Mouse (Mus musculus) neural tube, embryonic 13.5 days (tissue): ENCODE measurements around the gene Cdh22. TPM values are rescaled to one million over a fixed set of nuclear protein-coding genes. Genes with fewer than 3 reads are reported as not detected.

Experiments
- ATAC-seq: fragments of 200-750 bp; cut with Nextera tagmentation; 2 replicates; pipeline ENCODE4 v1.8.0; 2017; ENCODE audit warnings: low read depth, mild to moderate bottlenecking, moderate TSS enrichment, moderate library complexity
- H3K27ac ChIP-seq: fragments of 300-500 bp; sonication (generic); replicated peaks from 2 replicates; pipeline ENCODE4 v1.5.1; 2015; ENCODE audit warnings: moderate library complexity, mild to moderate bottlenecking, inconsistent platforms
- H3K27me3 ChIP-seq: fragments of 300-500 bp; sonication (generic); 2 replicates; pipeline ENCODE4 v1.6.1; 2015; ENCODE audit warnings: mild to moderate bottlenecking, inconsistent platforms
- H3K36me3 ChIP-seq: fragments of 300-500 bp; sonication (generic); 2 replicates; pipeline ENCODE4 v1.6.1; 2015; ENCODE audit warnings: mild to moderate bottlenecking, inconsistent platforms
- H3K4me1 ChIP-seq: fragments of 300-500 bp; sonication (generic); replicated peaks from 2 replicates; pipeline ENCODE4 v1.6.1; 2015; ENCODE audit warnings: inconsistent platforms
- H3K4me2 ChIP-seq: fragments of 300-500 bp; sonication (generic); 2 replicates; pipeline ENCODE4 v1.6.1; 2015; ENCODE audit warnings: inconsistent platforms, mild to moderate bottlenecking, moderate library complexity
- H3K4me3 ChIP-seq: fragments of 300-500 bp; sonication (generic); 2 replicates; pipeline ENCODE4 v1.5.1; 2015; ENCODE audit warnings: mild to moderate bottlenecking, inconsistent platforms
- H3K9ac ChIP-seq: fragments of 300-500 bp; sonication (generic); 2 replicates; pipeline ENCODE4 v1.6.1; 2015; ENCODE audit warnings: moderate library complexity, mild to moderate bottlenecking, inconsistent platforms
- H3K9me3 ChIP-seq: fragments of 300-500 bp; sonication (generic); 2 replicates; pipeline ENCODE4 v1.6.1; 2016; ENCODE audit warnings: inconsistent platforms
- WGBS: fragments of 180-500 bp; shearing (Covaris S2); methylation state at CpG from one replicate; pipeline ENCODE4 v1.1.7; 2015; 5-methylcytosine and 5-hydroxymethylcytosine counted together
- polyA plus RNA-seq: library from polyadenylated mRNA; unstranded; fragments of >200 nt; fragmentation: Nextera tagmentation; extraction: Ambion mirVana; gene quantifications from 2 replicates; pipeline ENCODE4 v1.2.1, GENCODE M21; 2015

Gene Cdh22
- polyA plus RNA-seq, 1 experiment from 2014 or later = 11.4 TPM

DNA sequence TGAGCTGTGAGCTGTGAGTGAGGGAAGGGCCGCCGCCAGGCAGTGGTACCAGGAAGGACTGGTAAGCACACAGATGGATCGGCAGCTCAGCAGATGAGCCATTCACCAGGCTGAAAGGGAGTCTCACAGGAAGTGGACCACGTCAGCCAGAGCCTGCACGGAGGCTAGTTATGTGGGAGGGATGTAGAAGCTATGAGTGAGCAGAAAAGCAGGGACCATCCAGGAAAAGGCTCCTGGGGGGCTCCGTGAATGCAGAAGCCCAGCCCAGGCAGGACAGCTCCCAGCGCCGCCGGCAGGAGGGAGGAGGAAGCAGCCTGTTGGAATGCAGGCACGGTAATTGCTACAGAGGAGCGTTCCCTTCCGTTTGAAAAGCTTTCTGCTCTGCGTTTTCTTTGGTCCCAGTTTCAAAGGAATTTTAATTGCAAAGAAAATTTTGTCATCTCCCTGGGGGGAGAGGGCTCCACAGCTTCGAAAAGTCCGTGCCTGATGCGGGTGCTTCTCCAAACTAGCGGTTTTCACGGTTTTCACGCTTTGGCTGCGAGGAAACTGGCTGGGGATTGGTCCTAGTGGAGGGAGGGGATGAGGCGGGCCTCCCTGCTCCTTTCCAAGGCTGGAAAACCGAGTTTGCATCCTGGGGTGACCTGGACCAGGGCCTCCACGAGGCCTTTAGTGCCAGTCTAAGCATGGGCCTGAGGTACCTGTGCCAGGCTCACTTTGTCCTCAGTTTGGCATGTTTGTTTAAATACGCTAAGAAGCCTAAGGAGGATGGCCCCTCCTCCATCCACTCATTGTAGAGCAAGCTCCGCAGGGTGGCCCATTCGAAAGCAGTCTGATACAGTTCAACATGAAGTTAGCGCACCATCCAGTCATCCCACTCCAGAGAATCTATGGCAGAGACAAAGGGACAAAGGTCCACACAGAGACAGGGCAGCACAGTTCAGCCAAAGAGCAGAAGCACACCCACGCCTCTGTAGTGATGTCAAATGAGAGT is 32.6 kb downstream of the Cdh22 start:
- 2% methylated on average over 28 of the region's 28 CpGs for WGBS
- peaks cover 57% of the 10 kb centered on the region for H3K4me1 ChIP-seq
- peak overlapping the region; percentile 51 for H3K4me2 ChIP-seq

DNA sequence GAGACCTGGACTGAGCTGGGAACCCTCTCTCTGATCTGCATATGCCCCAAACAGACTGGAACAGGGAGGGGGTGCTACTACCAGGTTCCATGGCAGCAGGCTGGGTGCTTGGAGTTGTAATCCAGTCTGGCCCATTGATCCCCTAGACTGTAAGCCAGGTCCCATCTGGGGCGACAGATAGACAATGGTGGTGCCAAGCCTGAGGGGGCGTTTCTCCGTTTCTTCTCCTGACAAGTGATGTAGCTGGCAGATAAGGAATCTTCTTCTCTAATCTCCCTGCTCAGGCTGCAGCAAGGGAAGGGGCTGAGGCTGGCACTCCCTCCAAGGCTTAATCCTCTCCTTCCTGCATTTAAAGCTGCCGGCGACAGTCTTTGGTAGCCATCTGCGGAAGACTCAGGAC is 37.1 kb downstream of the Cdh22 start:
- Histone ChIP-seq H3K4me2 (no peak overlapping the region), H3K27me3 (peaks cover 84% of the 10 kb centered on the region), H3K9ac (no peak overlapping the region), H3K36me3 (no peaks in the 10 kb centered on the region), H3K4me1 (peaks cover 65% of the 10 kb centered on the region), H3K27ac (no peak overlapping the region), H3K4me3 (no peak overlapping the region), H3K9me3 (no peaks in the 10 kb centered on the region)
- ATAC-seq = no peak
- WGBS = 71% methylated on average over 6 of the region's 6 CpGs

More for the DNA sequence above, 32.6 kb downstream of the Cdh22 start:
- no peak overlapping the region for H3K27ac ChIP-seq
- H3K9ac ChIP-seq = peak overlapping the region; percentile 56
- H3K27me3 ChIP-seq = peaks cover 97% of the 10 kb centered on the region
- H3K9me3 ChIP-seq = no peaks in the 10 kb centered on the region
- peak; percentile 21; the same call in 1 of the 2 replicates for ATAC-seq
- H3K36me3 ChIP-seq = no peaks in the 10 kb centered on the region
- H3K4me3 ChIP-seq = peak overlapping the region; percentile 19

DNA sequence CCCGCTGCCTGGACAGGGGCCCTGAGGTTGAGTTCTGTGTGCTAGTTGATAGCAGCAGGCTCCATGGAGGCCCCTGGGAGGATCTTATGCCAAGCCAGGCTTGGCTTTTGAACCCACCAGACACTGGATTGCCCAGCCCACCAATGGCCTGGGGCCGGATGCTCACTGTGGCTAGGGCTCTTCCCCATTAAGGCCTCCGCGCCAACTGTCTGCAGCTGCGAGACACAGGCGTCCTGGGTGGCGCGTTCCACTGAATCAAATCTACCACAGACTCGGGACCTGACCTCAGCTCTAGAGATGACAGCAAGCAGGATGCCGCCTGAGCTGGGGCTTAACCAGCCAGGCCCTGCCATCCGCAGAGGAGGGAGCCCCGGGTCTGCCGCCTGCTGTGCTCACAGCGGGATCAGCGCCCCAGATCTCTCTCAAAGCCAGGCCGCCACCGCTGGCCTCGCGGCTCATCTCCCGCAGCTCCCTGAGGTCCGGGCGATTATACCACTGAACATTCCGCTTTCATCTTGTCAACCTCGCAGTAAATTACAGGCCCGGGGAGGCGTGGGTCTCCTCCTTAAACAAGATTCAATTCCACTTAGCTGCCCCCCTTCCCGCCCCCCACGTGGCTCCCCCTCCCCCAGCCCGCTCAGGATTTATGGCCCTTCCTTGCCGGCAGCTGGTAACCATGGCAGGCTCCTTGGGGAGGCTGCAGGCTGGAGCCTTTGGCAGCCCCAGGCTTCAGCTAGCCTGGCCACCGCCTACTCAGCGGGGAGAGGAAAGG is 39.1 kb downstream of the Cdh22 start:
- Histone ChIP-seq H3K27me3 (peaks cover 85% of the 10 kb centered on the region), H3K36me3 (no peaks in the 10 kb centered on the region), H3K4me3 (peak overlapping the region; percentile 10; the same call in 1 of the 2 replicates), H3K4me2 (peak overlapping the region; percentile 47), H3K4me1 (peaks cover 58% of the 10 kb centered on the region), H3K9ac (peak overlapping the region; percentile 58), H3K27ac (peak overlapping the region; percentile 90), H3K9me3 (no peaks in the 10 kb centered on the region)
- ATAC-seq = peak; percentile 86
- 1% methylated on average over 32 of the region's 32 CpGs for WGBS

DNA sequence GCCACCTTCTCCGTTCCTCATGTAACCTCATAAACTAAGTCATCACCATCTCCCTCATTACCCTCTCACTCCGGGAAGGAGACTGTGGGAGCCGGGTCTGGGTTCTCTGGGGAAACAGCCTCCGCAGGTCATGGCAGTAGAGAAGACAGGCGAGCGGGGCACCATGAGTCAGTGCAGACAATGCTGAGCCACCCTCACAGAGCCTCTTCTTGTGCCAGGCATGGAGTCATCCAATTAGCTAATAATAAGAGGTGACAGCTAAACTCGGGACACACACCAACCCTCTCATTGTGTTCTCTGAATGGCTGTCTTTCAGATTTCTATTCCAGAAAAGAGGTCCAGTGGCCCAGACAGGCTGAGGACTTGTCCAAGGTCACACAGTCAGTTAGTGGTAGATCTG is 43.2 kb downstream of the Cdh22 start:
- WGBS = 49% methylated on average over 7 of the region's 7 CpGs
- Histone ChIP-seq H3K9me3 (no peaks in the 10 kb centered on the region), H3K27ac (no peak overlapping the region), H3K4me3 (no peak overlapping the region), H3K27me3 (peaks cover 85% of the 10 kb centered on the region), H3K4me1 (peaks cover 44% of the 10 kb centered on the region), H3K9ac (no peak overlapping the region), H3K36me3 (no peaks in the 10 kb centered on the region), H3K4me2 (no peak overlapping the region)
- no peak for ATAC-seq

DNA sequence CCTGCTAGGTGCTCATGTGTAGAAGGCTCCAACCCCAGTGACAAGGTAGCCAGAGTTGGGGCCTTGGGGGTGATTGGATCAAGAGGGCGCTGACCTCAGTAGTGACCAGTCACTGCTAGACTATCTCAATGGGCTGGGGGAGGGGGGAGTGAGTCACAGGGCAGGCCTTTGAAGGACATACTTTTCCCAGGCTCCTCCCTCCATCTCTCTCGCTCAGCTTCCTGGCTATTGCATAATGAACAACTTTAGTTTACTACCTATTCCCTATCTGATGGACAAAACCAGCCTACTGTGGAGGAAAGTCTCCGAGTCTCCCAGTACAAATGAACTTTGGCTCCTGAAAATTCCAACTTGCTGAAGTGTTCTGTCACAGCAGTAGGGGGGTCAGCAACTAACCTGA is 45.1 kb downstream of the Cdh22 start:
- Histone ChIP-seq H3K27me3 (peaks cover 98% of the 10 kb centered on the region), H3K27ac (no peak overlapping the region), H3K4me2 (no peak overlapping the region), H3K9me3 (no peaks in the 10 kb centered on the region), H3K9ac (no peak overlapping the region), H3K36me3 (no peaks in the 10 kb centered on the region), H3K4me1 (peaks cover 28% of the 10 kb centered on the region), H3K4me3 (no peak overlapping the region)
- ATAC-seq = no peak
- 60% methylated on average over 3 of the region's 3 CpGs for WGBS

DNA sequence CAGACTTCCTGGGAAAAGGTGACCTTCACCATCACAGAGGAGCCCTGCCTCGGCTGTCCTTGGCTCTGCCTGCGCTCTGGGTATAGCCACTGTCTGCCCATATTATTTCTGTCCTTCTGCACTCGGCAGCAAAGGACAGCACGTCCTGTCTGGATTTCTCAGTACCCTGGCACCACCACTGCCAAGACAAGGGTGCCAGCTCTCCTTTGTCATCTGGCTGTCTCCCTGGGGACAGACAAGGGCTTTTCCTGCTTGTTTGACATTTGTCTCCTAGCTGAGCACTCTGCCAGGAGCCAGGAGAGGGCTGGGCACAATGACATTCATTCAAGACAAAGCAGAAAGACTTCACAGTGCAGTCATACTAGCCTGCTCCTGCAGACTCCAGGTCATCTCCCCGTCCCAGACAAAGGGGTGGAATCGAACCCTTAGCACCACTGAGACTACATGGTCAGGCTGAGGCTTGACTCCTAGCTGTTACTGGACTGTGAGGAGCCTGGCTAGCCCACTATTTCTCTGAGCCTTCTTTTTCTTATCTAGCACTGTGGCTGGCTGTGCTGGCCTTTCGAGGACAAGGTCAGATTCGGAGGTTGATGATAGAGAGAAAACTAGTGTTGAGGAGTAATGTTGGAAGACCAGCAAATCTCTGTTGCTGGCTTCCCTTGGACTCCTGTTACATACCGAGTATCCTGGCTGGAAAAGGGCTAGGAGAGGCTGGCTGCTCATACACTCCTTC is 46.8 kb downstream of the Cdh22 start:
- H3K4me2 ChIP-seq = no peak overlapping the region
- no peaks in the 10 kb centered on the region for H3K36me3 ChIP-seq
- no peak for ATAC-seq
- peaks cover 86% of the 10 kb centered on the region for H3K27me3 ChIP-seq
- no peak overlapping the region for H3K9ac ChIP-seq
- H3K27ac ChIP-seq = no peak overlapping the region
- H3K4me1 ChIP-seq = peaks cover 35% of the 10 kb centered on the region
- H3K4me3 ChIP-seq = no peak overlapping the region
- no peaks in the 10 kb centered on the region for H3K9me3 ChIP-seq
- 76% methylated on average over 9 of the region's 9 CpGs for WGBS

DNA sequence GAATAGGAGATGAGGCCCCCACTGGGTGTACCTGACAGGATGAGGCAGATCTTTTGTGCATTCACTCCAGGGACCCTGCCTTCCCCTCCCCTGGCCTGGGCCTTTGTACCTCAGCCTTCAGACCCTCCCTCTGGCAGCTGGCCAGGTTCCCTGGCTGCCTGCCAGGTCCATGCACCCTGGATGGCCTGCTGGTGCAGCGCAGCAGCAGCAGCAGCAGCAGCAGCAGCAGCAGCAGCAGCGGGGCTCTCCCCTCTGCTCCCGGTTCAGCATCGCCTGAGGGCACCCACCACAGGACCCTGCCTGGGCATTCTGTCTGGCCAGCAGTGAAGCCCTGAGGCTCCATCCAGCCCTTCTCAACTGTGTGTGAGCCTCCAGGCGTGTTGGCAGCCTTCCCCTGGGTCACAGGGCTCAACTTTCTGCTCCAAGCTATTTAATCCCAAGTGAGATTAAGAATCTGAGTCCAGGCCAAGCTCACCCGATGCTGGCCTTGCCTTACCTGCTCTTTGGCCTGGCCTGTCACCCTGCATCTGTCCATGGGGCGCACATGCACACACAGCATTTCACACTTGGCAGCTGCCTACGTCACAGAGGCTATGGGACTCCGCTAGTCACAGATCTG is 50.5 kb downstream of the Cdh22 start:
- 28% methylated on average over 9 of the region's 9 CpGs for WGBS
- Histone ChIP-seq H3K4me2 (no peak overlapping the region), H3K27ac (peak overlapping the region; percentile 46), H3K36me3 (no peaks in the 10 kb centered on the region), H3K9ac (peak overlapping the region; percentile 41), H3K27me3 (peaks cover 83% of the 10 kb centered on the region), H3K4me3 (no peak overlapping the region), H3K4me1 (peaks cover 48% of the 10 kb centered on the region), H3K9me3 (no peaks in the 10 kb centered on the region)
- ATAC-seq = peak; percentile 44

DNA sequence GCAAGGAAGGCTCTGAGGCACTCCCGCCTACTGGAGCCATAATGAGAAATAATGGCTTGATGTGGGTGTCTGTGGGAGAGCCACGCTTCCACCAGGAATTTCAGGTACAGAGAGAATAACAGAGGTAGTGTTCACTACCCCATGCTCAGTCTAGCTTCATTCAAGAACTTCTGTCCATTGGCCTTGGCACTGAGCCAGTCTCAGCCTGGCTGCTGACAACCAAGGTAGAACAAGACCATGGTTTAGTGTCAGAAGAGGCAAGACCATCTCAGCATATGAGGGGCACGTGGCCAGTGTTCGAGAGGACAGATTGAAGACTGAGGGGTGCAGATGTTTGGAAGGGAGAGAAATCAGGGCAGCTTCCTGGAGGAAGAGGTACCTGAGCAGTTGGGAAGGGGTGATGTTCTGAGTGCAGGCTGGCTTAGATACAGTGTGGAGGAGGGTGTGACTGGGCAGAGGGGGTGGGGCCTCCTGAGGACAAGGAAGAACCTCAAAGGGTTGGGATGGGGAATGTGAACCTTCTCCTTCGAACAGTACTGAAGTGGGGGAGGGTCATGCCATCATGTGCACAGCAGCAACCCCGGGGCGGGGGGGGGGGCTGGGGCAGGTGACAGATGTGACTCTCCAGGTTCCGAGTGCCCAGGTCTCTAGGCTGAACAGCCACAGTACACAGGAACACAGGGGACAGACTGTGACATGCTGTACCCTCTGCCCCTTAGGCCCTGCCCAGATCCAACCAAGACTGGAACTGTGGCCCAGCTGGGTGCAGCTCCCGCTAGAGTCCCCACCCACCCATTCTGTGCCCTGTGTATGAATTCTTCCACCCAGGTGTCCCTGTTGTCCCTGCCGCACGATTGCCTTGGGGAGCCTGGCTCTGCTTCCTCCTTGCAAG is 52.3 kb downstream of the Cdh22 start:
- Histone ChIP-seq H3K4me2 (no peak overlapping the region), H3K4me3 (no peak overlapping the region), H3K27ac (no peak overlapping the region; the same call in 1 of the 2 replicates), H3K4me1 (peaks cover 58% of the 10 kb centered on the region), H3K36me3 (no peaks in the 10 kb centered on the region), H3K27me3 (peaks cover 83% of the 10 kb centered on the region), H3K9ac (no peak overlapping the region), H3K9me3 (no peaks in the 10 kb centered on the region)
- WGBS = 48% methylated on average over 11 of the region's 11 CpGs
- ATAC-seq = no peak

DNA sequence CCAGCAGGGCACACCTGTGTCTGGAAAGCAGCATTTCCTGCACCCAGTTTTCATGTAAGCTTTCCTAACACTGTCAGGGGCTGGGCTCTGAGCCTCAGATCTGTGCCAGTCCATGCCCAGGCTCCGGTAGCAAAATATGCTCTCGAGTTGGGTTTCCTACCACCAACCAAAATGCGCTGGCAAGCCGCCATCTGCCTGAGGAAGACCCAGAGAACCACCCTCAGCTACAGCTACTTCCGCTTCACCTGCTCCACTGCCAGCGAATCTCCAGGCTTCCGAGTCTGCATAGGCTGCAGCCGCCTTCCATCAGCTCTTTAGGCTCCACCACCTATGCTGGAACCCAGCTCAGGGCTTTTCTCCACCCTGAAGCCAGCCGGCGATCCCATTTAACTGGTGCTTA is 55.4 kb downstream of the Cdh22 start:
- ATAC-seq = no peak
- Histone ChIP-seq H3K4me2 (no peak overlapping the region), H3K9ac (0 out of 2 replicates have a peak overlapping the region, but pooled peaks have one; percentile 26), H3K4me3 (no peak overlapping the region), H3K36me3 (no peaks in the 10 kb centered on the region), H3K27me3 (peaks cover 78% of the 10 kb centered on the region), H3K4me1 (peaks cover 62% of the 10 kb centered on the region), H3K27ac (no peak overlapping the region), H3K9me3 (no peaks in the 10 kb centered on the region)
- 53% methylated on average over 10 of the region's 10 CpGs for WGBS

DNA sequence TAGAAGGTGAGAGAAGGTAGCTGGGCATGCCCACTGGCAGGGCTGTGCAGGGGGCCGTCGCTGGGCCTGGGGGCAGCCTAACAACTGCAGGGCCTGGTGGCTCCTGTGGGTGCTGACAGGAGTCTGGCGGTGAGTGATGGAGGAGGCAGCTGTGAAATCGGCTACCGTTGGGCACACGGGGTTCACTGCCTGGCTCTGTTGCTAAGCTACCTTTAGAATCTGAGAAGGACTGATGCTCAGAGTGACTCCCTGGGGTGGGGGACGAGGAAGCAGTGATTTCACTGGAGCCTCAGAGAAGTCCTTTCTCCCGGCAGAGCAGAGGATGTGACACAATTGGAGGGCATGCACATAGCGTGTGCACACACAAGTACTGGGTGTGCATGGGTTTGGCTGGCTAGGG is 57.7 kb downstream of the Cdh22 start:
- peak overlapping the region; percentile 6; the same call in 1 of the 2 replicates for H3K9ac ChIP-seq
- ATAC-seq = peak; percentile 38; the same call in 1 of the 2 replicates
- H3K36me3 ChIP-seq = no peaks in the 10 kb centered on the region
- peak overlapping the region; percentile 77 for H3K27ac ChIP-seq
- H3K9me3 ChIP-seq = no peaks in the 10 kb centered on the region
- peak overlapping the region; percentile 15; the same call in 1 of the 2 replicates for H3K4me2 ChIP-seq
- H3K4me1 ChIP-seq = peaks cover 54% of the 10 kb centered on the region
- peaks cover 81% of the 10 kb centered on the region for H3K27me3 ChIP-seq
- 4% methylated on average over 9 of the region's 9 CpGs for WGBS
- H3K4me3 ChIP-seq = no peak overlapping the region
